Mouse (Mus musculus): ENCODE measurements around the gene Tmem54. TPM values are rescaled to one million over a fixed set of nuclear protein-coding genes. Genes with fewer than 3 reads are reported as not detected.

The Tmem54 gene
- polyA plus RNA-seq, 1 experiment from 2014 or later, result 14.5 TPM

Other genes with a start within 250 kb of the Tmem54 start
- gene Trim62, start 222.0 kb upstream of the Tmem54 start, polyA plus RNA-seq (2015; fragmentation: Nextera tagmentation; extraction: Ambion mirVana), result 6.4 and 7.2 TPM in 2 replicates
- gene Azin2, start 143.1 kb upstream of the Tmem54 start, polyA plus RNA-seq (2015; fragmentation: Nextera tagmentation; extraction: Ambion mirVana), result 21.7 and 26.3 TPM in 2 replicates
- 226 and 238 TPM in 2 replicates for gene Ak2, start 113.6 kb upstream of the Tmem54 start, polyA plus RNA-seq (2015; fragmentation: Nextera tagmentation; extraction: Ambion mirVana)
- gene Rnf19b, start 47.3 kb upstream of the Tmem54 start, polyA plus RNA-seq (2015; fragmentation: Nextera tagmentation; extraction: Ambion mirVana), result 6.4 and 6.7 TPM in 2 replicates
- gene Hpca, start 16.5 kb downstream of the Tmem54 start, polyA plus RNA-seq (2015; fragmentation: Nextera tagmentation; extraction: Ambion mirVana), result 1.6 and 2.2 TPM in 2 replicates
- 3.0 and 3.4 TPM in 2 replicates for gene Fndc5, start 31.5 kb downstream of the Tmem54 start, polyA plus RNA-seq (2015; fragmentation: Nextera tagmentation; extraction: Ambion mirVana)
- gene S100pbp, start 84.2 kb downstream of the Tmem54 start, polyA plus RNA-seq (2015; fragmentation: Nextera tagmentation; extraction: Ambion mirVana), result 23.2 and 25.6 TPM in 2 replicates
- 85.0 and 89.6 TPM in 2 replicates for gene Yars, start 84.2 kb downstream of the Tmem54 start, polyA plus RNA-seq (2015; fragmentation: Nextera tagmentation; extraction: Ambion mirVana)
- gene C77080, start 155.9 kb downstream of the Tmem54 start, polyA plus RNA-seq (2015; fragmentation: Nextera tagmentation; extraction: Ambion mirVana), result 9.3 and 10.4 TPM in 2 replicates
- gene Sync, start 182.1 kb downstream of the Tmem54 start, polyA plus RNA-seq (2015; fragmentation: Nextera tagmentation; extraction: Ambion mirVana), result 1.2 and 1.3 TPM in 2 replicates
- 383 and 405 TPM in 2 replicates for gene Rbbp4, start 229.8 kb downstream of the Tmem54 start, polyA plus RNA-seq (2015; fragmentation: Nextera tagmentation; extraction: Ambion mirVana)
- 44.4 and 45.1 TPM in 2 replicates for gene Zbtb8os, start 230.1 kb downstream of the Tmem54 start, polyA plus RNA-seq (2015; fragmentation: Nextera tagmentation; extraction: Ambion mirVana)

Measured in kidney, embryonic 16.5 days (tissue).